Mouse (Mus musculus): Measurements from ENCODE around the gene Flnb.

Flnb gene

DNA sequence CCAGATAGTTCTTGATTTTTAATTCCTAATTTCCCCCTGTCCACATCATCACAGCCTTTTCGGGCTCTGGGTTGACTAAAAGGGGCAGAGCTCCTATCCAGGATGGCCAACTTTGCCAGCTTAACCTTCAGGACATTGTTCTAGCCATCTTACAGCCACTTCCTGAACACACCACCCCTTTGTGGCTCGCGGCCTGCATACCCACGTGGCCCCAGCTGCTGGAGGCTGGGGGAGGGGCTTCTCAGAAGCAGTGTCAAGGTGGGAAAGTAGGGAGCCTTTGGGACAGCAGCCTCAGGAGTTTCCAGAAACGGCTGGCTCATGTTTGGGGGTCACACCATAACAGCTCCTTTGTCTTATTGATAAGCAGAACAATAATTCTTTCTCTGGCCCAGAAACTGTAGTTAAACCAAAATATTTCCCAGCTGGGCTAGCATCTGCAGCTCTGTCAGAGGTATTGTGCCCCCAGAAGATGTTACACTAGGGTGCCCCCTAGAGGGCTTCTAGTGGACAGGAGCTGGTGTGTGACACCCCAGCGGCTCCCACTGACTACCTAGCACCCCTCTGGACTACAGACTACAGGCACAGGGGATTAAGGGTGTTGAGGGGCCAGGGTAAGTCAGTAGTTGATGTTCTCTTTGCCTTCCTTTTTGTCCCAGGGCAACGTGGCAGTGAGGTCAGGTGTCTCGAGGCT, 126.7 kb downstream of the Flnb start:
- DNase-seq (ENCODE audit: low spot score): no peak

DNA sequence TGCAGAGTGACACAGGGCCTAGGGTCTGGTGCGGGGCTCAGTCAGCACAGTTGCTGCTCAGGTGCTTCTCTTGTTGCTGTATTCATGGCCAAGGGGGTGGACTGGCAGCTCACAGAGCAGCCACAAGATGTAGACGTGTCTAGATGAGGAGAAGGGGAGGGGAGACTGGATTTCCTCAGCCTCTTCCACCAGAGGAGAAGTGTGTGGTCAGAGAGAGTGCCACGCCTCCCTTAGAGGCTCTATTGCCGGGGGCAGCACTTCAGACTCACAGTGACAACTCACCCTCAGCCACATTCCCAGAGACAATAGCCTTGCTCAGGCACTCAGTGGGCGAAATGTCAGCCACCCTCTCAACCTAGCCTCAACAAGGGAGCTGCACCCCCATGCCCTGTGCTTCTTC, 127.5 kb downstream of the Flnb start:
- no peak for DNase-seq (ENCODE audit: low spot score)

DNA sequence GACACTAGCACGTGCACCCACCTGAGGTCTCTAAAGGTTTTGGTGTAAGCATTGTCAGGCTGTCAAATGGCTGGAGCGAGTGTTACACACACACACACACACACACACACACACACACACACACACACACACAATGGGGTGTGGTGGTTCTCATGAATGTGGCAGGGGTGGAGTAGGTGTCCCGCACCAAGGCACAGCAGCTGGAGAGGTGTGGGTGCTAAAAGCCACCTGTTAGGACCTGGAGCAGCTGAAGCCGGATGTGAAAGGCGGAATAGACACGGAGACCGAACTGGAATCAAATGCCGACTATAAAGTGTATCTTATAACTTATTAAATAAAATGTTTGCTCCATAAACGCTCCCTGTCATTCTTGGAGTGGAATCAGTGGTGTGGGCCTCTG, 133.5 kb downstream of the Flnb start:
- no peak for DNase-seq (ENCODE audit: low spot score)

DNA sequence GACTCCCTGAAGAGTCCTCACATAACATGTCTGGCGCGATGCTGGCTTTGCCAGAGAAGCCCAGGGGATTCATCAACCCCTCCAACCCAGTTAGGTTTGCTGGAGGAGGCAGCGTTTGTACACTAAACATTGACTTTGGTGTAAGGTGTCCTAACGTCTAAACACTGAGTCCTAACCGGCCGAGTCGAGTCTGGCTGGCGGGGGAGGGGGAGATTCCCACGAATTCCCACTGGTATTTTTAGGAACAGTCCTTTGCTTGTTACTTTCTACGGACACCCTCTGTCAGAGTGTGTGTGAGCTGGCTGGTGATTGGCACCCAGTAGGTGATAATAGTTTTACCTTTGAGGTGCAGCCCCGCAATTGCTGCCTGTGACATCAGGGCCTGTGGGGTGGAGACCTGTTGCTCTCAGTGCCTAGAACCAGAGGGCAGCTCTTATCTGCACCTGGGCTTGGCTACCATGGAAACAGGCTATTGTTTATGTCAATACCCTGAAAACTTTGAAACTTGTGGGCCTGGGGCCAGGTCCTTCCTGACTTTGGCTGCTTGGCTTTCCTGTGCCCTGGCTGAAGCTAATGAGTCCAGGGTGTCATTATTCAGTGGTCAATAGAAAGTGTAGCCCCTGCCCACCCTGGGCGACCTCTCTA, 135.0 kb downstream of the Flnb start:
- no peak for DNase-seq (ENCODE audit: low spot score)

DNA sequence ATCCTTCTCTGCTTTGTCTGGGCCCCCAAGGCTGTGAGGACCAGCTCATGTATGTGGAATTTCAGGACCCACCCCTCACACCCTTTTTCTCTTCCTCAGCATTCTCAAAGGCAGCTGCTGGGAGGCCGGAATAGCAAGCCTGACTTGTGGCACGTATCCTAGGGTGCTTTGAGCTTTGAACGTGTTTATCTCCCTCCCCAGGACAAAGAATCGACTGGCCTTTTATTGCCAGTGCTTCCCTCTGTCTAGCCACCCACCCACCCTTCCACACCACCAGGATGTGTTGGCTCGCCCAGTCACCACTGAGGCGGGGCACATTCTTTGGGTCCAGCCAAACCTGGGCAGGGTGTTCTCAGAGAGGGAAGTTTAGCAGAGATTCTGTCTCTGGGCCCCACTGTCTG, 136.3 kb downstream of the Flnb start:
- DNase-seq (ENCODE audit: low spot score): no peak

DNA sequence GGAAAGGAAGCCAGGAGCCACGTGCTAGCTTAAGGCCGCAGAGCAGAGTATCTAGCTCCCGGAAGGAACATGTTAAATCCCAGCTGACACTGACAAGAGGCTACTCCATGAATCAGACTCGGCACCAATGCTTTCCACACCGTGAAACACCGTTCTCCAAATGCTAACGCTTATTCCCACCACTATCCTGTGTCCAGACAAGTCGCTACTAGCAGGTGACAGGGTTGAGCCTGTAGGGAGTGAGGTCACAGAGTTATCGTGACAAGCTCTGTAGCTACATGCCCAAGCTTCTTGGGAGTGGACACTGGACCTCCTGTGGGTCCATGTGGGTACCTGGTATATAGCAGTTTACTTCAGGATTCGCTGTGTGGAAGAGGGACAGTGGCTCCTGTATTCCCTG, 138.7 kb downstream of the Flnb start:
- no peak for DNase-seq (ENCODE audit: low spot score)

DNA sequence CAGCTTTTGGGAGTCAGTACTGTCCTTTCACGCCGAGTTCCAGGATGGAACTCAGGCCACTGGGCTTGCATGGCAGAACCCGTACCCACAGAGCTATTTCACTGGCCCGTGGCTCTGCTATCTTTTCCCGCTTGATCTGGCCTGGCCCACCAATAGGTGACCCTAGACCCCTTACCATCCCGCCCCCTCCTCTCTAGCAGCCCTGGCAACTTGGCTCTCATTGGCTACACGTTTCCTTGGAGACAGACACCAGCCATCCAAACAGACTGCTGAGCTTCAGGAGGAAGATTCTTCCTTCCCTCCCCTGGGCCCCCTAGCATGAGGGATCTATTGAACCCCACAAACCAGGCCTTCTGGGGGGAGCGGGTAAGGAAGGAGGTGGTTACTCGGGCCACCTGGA, 139.3 kb downstream of the Flnb start, which contains the start of gene Gm45521:
Gm45521 (plus strand) TSS at position 240 of the 400 bp plus-strand sequence.
- no peak for DNase-seq (ENCODE audit: low spot score)

DNA sequence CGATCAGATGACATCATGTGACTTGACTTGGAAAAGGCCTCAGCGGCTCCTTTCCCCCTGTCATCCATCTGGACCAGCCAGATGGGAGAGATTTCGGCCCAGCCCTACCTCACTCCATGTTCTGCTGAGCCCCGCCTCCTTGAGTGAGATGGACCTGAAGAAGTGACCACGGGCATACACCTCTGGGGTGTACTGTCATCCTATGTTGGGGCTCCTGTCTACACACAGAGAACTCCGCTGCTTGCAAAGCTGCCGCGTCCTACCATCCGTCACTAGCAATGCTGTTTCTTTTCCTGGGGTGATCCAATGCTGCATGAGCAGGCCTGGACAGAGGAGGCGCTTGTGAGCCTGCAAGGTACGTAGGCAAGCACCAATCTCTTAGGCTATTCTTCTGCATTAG, 142.9 kb downstream of the Flnb start:
- DNase-seq (ENCODE audit: low spot score): no peak

DNA sequence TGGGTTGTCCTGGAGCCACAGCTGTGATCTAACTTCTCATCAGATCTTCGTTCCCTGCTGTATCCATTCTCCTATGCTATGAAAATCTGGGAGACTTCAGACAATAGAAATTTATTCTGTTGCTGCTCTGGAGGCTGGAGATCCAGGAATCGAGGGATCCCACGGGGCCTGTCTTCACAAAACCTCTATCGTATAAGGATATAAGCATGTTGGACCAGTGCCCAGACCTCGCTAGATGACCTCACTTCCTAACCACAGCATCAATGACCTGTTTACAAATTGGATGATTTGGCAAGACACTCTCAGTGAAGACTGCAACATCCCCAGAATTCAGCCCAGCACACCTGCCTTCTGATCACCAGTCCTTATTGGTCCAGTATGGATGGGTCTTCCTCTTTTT, 144.0 kb downstream of the Flnb start:
- no peak for DNase-seq (ENCODE audit: low spot score)

DNA sequence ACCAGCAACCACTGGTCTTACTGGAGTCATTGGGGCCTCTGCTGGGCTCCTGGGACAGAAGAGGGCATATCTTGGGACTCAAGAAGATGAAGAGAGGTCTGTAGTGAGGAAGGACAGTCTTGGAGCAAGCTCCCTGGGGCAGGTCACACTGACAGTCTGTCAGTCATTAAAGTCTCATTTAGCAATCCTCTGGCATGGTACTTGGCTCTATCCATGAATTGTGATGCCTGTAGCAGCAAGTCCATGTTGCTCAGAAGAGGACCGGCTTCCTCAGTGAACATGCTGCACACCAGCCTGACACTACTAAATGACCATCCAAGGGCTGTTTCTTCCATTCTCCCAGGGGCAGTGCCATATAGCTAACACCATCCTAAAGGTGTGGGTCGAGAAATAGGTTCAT, 144.9 kb downstream of the Flnb start:
- DNase-seq (ENCODE audit: low spot score): no peak

DNA sequence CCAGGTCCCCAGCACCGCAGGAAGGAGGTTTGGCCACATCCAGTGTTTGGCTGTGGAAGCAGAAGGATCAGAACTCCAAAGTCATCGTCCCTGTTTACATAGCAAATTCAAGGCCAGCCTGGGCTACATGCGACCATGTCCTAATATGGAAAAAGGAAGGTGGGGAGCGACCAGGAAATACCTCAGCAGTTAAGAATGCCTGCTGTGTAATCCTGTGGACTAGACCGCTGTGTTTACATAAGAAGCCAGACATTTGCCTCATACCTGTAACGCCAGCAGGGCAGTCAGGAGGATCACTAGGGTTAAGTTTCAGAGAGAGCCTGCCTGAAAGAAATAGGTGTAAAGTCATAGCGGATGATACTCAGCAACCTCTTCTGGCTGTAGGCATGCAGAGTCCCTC, 145.4 kb downstream of the Flnb start:
- no peak for DNase-seq (ENCODE audit: low spot score)

DNA sequence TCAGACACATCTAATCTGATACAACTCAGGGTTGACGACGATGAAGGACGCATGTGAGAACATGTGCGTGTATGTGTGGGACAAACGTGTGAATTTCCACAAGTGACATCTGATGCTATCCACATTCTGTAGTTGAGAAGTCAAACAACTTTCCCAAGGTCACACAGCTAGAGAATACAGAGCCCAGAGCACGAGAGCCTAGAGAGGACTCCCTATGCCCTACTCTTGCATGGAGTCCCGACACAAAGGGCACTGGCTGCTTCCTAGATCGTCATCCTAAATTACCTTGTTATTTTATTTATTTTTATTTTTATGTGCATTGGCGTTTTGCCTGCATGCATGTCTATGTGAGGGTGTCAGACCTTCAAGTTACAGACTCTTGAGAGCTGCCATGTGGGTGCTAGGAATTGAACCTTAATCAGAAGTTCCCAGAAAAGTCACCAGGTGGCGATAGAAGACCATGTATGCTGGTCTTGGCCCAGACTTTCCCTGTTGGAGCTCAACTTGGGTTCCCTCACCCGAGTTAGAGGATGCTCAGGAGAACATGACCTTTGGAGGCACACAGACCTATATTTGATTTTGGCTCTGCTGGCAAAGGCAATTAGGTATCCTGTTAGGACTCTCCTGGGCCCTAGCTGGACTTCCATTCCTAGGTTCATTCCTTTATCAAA, 146.6 kb downstream of the Flnb start:
- peak; percentile 59 for DNase-seq (ENCODE audit: low spot score)

DNA sequence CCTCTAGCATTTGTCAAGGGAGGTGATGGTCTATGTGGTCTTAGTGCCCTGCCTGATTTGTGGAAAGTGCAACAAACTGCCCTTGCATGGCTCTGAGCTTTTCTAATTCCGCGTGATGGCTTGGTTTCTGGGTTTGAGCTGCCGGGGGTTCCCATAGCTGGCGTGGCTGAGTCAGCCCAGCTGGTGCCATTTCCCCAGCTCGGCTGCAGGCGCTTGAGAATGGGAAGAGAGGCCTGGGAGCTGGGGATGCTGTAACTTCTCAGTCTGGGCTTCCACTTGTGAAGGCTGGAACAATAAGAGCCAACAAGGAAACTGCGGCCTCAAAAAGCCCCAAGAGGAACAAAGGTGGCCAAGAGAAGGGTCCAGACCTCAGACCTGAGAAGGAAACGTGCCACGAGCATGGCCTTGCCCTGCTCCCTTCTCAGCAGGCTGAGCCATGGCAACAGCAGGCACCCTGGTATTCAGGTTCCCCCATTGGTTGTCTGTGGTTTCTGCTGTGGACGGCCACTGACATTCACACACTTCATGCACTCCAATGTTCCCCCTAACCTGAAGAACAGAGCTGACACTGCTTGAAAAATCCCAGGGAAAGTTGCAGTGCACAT, 154.2 kb downstream of the Flnb start:
- no peak for DNase-seq (ENCODE audit: low spot score)

DNA sequence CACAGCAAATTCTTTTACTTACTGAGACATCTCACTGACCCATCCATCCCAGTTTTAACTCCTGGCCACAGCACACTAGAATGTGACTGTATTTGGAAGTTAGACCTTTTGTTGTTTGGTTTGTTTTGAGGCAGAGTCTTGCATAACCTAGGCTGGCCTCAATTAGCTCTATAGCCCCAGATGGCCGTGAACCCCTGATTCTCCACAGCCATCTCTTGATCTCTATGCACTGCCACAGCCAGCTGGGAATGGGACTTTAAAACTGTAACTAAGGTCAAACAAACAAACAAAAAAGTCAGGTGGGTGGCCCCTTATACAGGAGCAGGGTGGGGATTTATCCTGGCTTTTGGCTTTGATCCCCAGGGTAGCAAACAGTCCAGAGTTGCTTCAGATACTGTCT, 156.9 kb downstream of the Flnb start:
- no peak for DNase-seq (ENCODE audit: low spot score)

DNA sequence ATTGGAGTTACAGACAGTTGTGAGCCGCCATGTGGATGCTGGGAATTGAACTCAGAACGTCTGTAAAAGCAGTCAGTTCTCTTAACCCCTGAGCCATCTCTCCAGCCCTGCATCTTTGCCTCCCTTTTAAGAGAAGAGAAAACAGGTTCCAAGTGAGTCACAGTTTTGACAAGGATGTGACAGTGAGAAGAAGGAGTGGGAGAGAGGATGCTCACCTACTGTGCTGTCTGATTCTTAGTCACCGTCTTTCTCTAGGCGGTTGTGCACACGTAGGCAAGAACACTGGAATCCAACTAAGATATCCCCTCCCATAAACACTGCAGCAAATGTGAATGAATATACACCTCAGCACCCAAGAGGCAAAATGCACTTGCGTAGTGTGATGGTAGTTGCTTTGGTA, 157.4 kb downstream of the Flnb start:
- no peak for DNase-seq (ENCODE audit: low spot score)

DNA sequence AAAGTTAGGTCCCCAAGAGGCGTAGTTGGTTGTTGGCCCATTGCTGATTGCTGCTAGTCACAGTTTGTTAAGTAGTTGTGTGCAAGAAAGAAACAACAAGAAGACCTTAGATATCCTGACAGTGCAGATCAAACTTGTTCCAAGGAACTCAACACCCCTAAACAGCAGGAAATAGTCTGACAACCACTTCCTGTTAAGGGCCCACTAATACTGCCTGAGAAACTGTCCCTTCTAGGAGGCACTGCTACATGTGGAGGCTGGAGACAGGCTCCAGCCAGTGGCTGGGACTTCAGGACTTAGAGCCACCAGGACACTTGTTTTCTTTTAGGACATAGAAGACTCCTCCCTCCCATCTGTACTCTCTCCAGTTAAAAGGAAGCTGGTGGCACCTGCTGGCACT, 159.7 kb downstream of the Flnb start:
- DNase-seq (ENCODE audit: low spot score): no peak

DNA sequence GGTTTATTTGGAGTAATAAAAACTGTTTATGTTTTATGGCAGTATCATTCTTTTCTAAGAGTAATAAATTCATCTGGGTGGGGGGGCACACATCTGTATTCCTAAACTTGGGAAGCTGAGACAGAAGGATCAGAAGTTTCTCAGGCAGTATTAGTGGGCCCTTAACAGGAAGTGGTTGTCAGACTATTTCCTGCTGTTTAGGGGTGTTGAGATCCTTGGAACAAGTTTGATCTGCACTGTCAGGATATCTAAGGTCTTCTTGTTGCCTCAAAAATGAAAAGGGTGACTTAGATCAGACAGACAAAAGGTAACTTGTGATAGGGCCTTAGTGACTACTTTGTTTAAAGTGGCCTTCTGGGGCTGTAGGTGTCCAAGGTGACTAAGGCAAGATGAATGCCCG, 160.4 kb downstream of the Flnb start:
- no peak for DNase-seq (ENCODE audit: low spot score)

DNA sequence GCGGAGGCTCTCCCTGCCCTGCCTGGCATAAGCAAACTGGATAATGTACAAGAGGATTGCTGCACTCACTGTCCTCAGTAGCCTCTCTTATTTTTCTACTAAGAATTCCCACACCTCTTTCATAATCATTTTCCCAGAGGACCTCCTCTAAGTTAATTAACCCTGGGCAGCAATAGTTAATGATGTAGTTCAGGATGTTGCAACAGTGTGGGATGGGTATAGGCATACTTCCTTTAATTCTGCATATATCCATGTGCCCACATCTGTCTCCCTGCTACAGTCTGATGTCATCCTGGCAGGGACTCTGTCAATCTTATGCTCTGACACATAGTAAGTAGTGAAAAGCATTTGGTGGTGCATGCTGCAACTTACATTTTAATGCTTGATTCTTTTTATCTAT, 163.5 kb downstream of the Flnb start:
- DNase-seq (ENCODE audit: low spot score): no peak

DNA sequence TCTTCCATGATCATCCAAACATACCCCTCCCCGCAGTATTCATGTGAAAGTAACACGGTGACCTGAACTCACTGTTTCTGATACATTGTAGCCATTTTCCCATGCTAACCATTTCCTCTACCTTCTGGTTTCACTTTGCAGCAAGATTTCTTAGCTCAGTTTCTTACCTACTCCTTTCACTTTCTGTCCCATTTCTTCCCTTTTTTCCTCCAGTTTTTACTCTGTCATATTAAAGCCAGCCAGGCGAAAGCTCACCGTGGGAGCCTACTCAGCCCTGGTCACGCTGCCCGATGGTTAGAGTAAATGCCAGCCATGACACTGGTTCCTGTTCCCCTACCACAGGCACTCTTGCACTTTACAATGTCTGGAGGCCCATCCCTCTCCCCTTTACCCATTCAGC, 169.2 kb downstream of the Flnb start:
- DNase-seq (ENCODE audit: low spot score): no peak

DNA sequence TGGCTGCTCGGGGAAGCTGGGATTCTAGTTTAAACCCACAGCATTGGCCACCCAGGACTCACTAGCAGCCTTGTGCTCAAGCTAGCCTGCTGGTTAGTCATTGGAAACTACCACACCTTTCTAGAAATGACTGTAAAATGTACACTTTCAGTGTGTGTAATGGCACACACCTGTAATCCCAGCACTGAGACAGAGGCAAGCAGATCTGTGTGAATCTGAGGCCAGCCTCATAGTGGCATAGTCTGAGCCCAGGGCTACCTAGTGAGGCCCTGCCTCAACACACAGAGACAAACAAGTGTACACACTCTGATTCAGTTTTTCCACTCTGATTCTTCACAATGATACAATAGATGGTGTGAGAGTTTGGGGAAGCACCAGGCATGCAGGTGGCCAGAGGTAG, 171.6 kb downstream of the Flnb start:
- no peak for DNase-seq (ENCODE audit: low spot score)

DNA sequence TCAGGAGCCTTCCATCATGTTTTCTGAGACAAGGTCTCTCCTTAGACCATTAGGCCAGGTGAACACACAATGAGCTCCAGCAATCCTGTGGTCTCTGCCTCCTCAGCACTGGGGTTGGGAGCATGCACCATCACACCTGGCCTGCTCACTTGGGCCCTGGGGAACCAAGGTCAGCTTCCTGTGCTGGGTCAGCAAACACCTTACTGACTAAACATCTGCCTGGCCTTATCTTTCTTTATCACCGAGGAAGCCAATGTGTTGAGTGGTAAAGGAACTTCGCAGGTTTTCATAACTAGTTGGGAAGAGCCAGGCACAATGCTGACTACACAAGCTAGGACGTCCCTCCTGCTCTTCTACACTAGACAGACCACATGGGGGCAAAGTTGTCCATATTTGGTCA, 172.2 kb downstream of the Flnb start:
- DNase-seq (ENCODE audit: low spot score): no peak

DNA sequence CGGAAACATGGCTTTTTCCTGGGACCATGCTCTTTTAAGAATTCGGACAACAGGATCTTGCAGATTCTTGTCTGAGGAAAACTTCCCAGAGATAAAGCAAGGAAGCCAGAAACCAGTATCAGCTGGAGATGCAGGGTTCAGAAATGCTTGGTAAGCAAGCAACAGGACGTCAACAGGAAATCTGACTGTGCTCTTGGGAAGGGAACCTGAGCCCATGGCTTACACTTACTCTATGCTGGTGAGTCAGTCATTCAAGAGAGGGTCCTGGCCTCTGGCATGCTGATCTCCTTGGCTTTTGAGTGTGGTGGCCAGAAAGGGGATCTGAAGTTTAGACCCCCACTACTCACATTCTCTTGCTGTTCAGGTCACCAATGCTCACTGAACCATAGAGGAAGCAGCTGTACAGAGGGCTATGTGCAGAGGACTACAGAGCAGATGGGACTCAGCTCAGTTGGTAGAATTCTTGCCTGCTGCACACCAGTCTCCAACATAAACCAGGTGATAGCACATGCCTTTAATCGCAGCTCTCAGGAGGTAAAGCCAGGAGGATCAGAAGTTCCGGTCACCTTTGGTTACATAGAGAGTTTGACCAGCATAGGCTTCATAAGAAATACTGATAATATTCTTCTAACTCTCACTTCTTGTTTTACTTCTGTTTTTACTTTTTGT, 173.5 kb downstream of the Flnb start:
- no peak for DNase-seq (ENCODE audit: low spot score)

DNA sequence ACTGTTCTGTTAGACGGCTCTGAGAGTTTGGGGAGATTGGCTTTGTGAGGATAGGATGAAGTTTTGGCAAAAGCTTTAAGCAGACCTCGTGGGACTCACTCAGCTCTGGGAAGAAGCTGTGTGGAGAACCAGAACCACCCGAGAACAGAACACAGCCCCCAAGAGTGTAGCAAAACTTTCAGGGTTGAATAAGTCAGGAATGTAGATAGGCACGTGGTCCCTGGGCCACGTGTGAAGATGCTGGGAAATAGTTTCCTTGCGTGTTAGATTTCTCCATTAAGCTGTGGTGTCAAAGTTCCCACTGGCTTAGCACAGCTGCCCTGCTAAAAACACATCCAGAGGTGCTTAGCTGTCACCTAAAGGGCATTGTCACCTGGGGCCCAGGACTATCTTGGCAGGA, 174.4 kb downstream of the Flnb start:
- no peak for DNase-seq (ENCODE audit: low spot score)
